8 mouse cellular contexts compared by ENCODE assay signal in the genomic region with DNA sequence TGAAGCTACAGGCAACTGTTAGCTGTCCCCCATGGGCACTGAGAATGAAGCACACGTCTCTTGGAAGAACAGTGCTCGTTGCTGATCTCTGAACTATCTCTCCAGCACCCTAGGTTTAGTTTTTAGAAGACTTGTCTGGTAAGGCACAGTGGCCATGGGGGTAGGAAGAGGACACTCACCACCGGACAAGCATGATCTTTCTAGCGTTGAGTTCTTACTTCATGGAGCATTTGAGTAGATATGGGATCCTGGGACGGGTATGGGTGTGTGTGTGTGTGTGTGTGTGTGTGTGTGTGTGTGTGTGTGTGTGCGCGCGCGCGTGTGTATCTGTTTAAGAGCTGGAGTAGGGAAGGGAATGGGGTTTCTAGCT. TPM values are rescaled to one million over a fixed set of nuclear protein-coding genes. Genes with fewer than 3 reads are reported as not detected.
A peak's percentile ranks its signal among the peaks of the same experiment; 100 is the strongest.
DNase-seq lines count a peak whose midpoint lies in the region; ATAC-seq and TF ChIP-seq lines count a peak whose summit lies in the region.

A gene (minus strand): TSS at position 170 of the 370 bp plus-strand sequence.

- H3K4me2 ChIP-seq in neural tube, embryonic 15.5 days = peak within 1 kb of the TSS; percentile 89

- TF ChIP-seq POLR2A in embryonic fibroblast, embryonic 13.5 days (IDR thresholded peaks at IDR 0.05; ENCODE audit: low read depth, low read length) = no peak

- DNase-seq in heart, embryonic 10.5 days (ENCODE audit: low spot score) = no peak
- no peak for DNase-seq in heart, postnatal 4 days
- DNase-seq in left cerebral cortex, postnatal 14 days (ENCODE audit: low spot score in 2 of 2) = no peak
- DNase-seq in spleen, adult 12 weeks (ENCODE audit: low spot score) = no peak
- no peak for DNase-seq in kidney, postnatal 25 days

- H3K27ac ChIP-seq in heart, embryonic 10.5 days = peak within 1 kb of the TSS; percentile 94
- H3K27ac ChIP-seq in embryonic fibroblast, embryonic 13.5 days (ENCODE audit: insufficient read depth, low read length) = peak within 1 kb of the TSS; percentile 81
- H3K27ac ChIP-seq in neural tube, embryonic 15.5 days (replicated peaks) = peak within 1 kb of the TSS; percentile 97

- H3K9ac ChIP-seq in neural tube, embryonic 15.5 days (replicated peaks) = peak within 1 kb of the TSS; percentile 41

- no peaks in the 10 kb centered on the region for H3K9me3 ChIP-seq in heart, embryonic 10.5 days
- no peaks in the 10 kb centered on the region for H3K9me3 ChIP-seq in E14TG2a.4 (ENCODE audit: low read length)
- no peaks in the 10 kb centered on the region for H3K9me3 ChIP-seq in neural tube, embryonic 15.5 days (replicated peaks)

- H3K4me1 ChIP-seq in heart, embryonic 10.5 days = peaks cover 70% of the 10 kb centered on the region
- peaks cover 81% of the 10 kb centered on the region for H3K4me1 ChIP-seq in E14TG2a.4 (replicated peaks; ENCODE audit: low read depth, low read length)
- H3K4me1 ChIP-seq in embryonic fibroblast, embryonic 13.5 days (ENCODE audit: control insufficient read depth, insufficient read depth, low read length) = 0 out of 2 replicates have a peak, but pooled peaks cover 2% of the 10 kb centered on the region
- H3K4me1 ChIP-seq in neural tube, embryonic 15.5 days = peaks cover 77% of the 10 kb centered on the region

- TF ChIP-seq CTCF in E14TG2a.4 (conservative IDR thresholded peaks at IDR 0.05; ENCODE audit: low read length) = no peak
- TF ChIP-seq CTCF in embryonic fibroblast, embryonic 13.5 days (IDR thresholded peaks at IDR 0.05; ENCODE audit: borderline replicate concordance, insufficient read depth, low read length) = no peak

- H3K27me3 ChIP-seq in heart, embryonic 10.5 days (ENCODE audit: insufficient read depth, poor library complexity, severe bottlenecking) = peaks cover 36% of the 10 kb centered on the region
- H3K27me3 ChIP-seq in E14TG2a.4 (ENCODE audit: insufficient read depth, low read length) = no peaks in the 10 kb centered on the region; the same call in 1 of the 2 replicates
- no peaks in the 10 kb centered on the region for H3K27me3 ChIP-seq in neural tube, embryonic 15.5 days (replicated peaks)

- H3K4me3 ChIP-seq in heart, embryonic 10.5 days = peak within 1 kb of the TSS; percentile 85
- H3K4me3 ChIP-seq in E14TG2a.4 (replicated peaks; ENCODE audit: low read length) = peak within 1 kb of the TSS; percentile 96
- H3K4me3 ChIP-seq in embryonic fibroblast, embryonic 13.5 days (ENCODE audit: insufficient read depth, low read length) = peak within 1 kb of the TSS; percentile 25
- peak within 1 kb of the TSS; percentile 79 for H3K4me3 ChIP-seq in neural tube, embryonic 15.5 days (replicated peaks)

- no peak for ATAC-seq in neural tube, embryonic 15.5 days (ENCODE audit: low FRiP score)

- H3K36me3 ChIP-seq in heart, embryonic 10.5 days = peaks cover 30% of the 10 kb centered on the region
- H3K36me3 ChIP-seq in E14TG2a.4 (ENCODE audit: insufficient read depth, low read length) = peaks cover 37% of the 10 kb centered on the region
- H3K36me3 ChIP-seq in neural tube, embryonic 15.5 days = peaks cover 23% of the 10 kb centered on the region

- WGBS in heart, embryonic 10.5 days = 73% methylated on average over 10 of the region's 10 CpGs
- WGBS in neural tube, embryonic 15.5 days = 75% methylated on average over 10 of the region's 10 CpGs

- intact Hi-C loops in left cerebral cortex, postnatal 14 days (cut with DNase I) = no loop called here

RNA-seq across cellular contexts. Expression of the gene that starts here (rescaled TPM):
- 2.0 and 4.0 TPM in 2 replicates for polyA plus RNA-seq in heart, embryonic 10.5 days (2016; fragmentation: Nextera tagmentation; extraction: Ambion mirVana)
- 1 to 10 TPM; 3.7 to 5.1 TPM for total RNA-seq in heart, postnatal 4 days (2021)
- polyA plus RNA-seq in embryonic fibroblast, embryonic 13.5 days (2011; ENCODE audit: insufficient read length, low read depth, missing spikeins) = 24.1 and 28.4 TPM in 2 replicates
- total RNA-seq in left cerebral cortex, postnatal 14 days (2021) = 100 to 1,000 TPM; 437 to 473 TPM
- 91.9 and 93.0 TPM in 2 replicates for polyA plus RNA-seq in neural tube, embryonic 15.5 days (2015; fragmentation: Nextera tagmentation; extraction: Ambion mirVana)

Comparison
In these comparisons a context has a peak if more than half of its experiments do, and no peak if none do; other contexts are left out.
1. RNA of the gene that starts here (total RNA-seq): 437 to 473 TPM in left cerebral cortex, postnatal 14 days; 3.7 to 5.1 TPM in heart, postnatal 4 days; every median in the first group is over 10 times any median in the second.
2. H3K4me3 ChIP-seq: peak in every context shown above with its lines; median percentile 96 in E14TG2a.4; 85 in heart, embryonic 10.5 days; 79 in neural tube, embryonic 15.5 days; 25 in embryonic fibroblast, embryonic 13.5 days.
3. Peak in every context shown above with its lines, with median percentiles within 50 percentile points of each other: H3K27ac ChIP-seq.